Mouse (Mus musculus) kidney, postnatal 14 days (tissue): ENCODE measurements around the gene Smug1.

Experiments used
- DNase-seq: peaks from one replicate; pipeline ENCODE4 v3.0.0; 2022; ENCODE audit warnings: mixed read lengths

Gene Smug1

GRCm38 (mm10) chr15:103176874-103177421 is 10.1 kb upstream of the Smug1 start:
- DNase-seq = peak; percentile 95

- DNase-seq = no peak
Measured at GRCm38 (mm10) chr15:103173251-103173650, 6.4 kb upstream of the Smug1 start.

- DNase-seq = peak; percentile 82
Measured at GRCm38 (mm10) chr15:103172537-103172936, 5.6 kb upstream of the Smug1 start.

- peak; percentile 83 for DNase-seq
Measured at GRCm38 (mm10) chr15:103171276-103171675, 4.4 kb upstream of the Smug1 start.

GRCm38 (mm10) chr15:103170316-103170679 is 3.4 kb upstream of the Smug1 start:
- no peak for DNase-seq

GRCm38 (mm10) chr15:103169612-103170315 is 2.9 kb upstream of the Smug1 start:
- DNase-seq = no peak

- DNase-seq = peak; percentile 63
Measured at GRCm38 (mm10) chr15:103168801-103169611, 2.1 kb upstream of the Smug1 start.

GRCm38 (mm10) chr15:103167786-103168185 is 894 bp upstream of the Smug1 start:
- DNase-seq = no peak

GRCm38 (mm10) chr15:103165924-103166323 is 968 bp downstream of the Smug1 start:
- DNase-seq = no peak

- peak; percentile 92 for DNase-seq
Measured at GRCm38 (mm10) chr15:103165379-103165778, 1.5 kb downstream of the Smug1 start.

GRCm38 (mm10) chr15:103163182-103163919 is 3.5 kb downstream of the Smug1 start:
- peak; percentile 93 for DNase-seq

- DNase-seq = no peak
Measured at GRCm38 (mm10) chr15:103157585-103157984, 9.3 kb downstream of the Smug1 start.

- DNase-seq = no peak
Measured at GRCm38 (mm10) chr15:103156890-103157289, 10.0 kb downstream of the Smug1 start.

GRCm38 (mm10) chr15:103155366-103156321 is 11.2 kb downstream of the Smug1 start:
- DNase-seq = no peak

- DNase-seq = no peak
Measured at GRCm38 (mm10) chr15:103152890-103153610, 13.8 kb downstream of the Smug1 start.

- no peak for DNase-seq
Measured at GRCm38 (mm10) chr15:103152371-103152770, 14.5 kb downstream of the Smug1 start.

GRCm38 (mm10) chr15:103147779-103148178 is 19.1 kb downstream of the Smug1 start:
- no peak for DNase-seq

- DNase-seq = no peak
Measured at GRCm38 (mm10) chr15:103147422-103147690, 19.5 kb downstream of the Smug1 start.

- DNase-seq = peak; percentile 61
Measured at GRCm38 (mm10) chr15:103146627-103147421, 20.1 kb downstream of the Smug1 start.

- DNase-seq = no peak
Measured at GRCm38 (mm10) chr15:103145635-103146299, 21.1 kb downstream of the Smug1 start.
